Mouse (Mus musculus) limb, embryonic 15.5 days (tissue): Measurements from ENCODE around the gene Smarca4. TPM values are rescaled to one million over a fixed set of nuclear protein-coding genes. Genes with fewer than 3 reads are reported as not detected.
A peak's percentile ranks its signal among the peaks of the same experiment; 100 is the strongest.

ENCODE experiments used
- ATAC-seq: fragments of 200-750 bp; cut with Nextera tagmentation; 2 replicates; pipeline ENCODE4 v1.8.0; 2017; ENCODE audit warnings: low read depth, moderate TSS enrichment; ENCODE audit not compliant: insufficient number of reproducible peaks, low FRiP score, low TSS enrichment
- H3K27ac ChIP-seq: fragments of 300-500 bp; sonication (generic); 2 replicates; pipeline ENCODE4 v1.5.1; 2015; ENCODE audit warnings: moderate library complexity, mild to moderate bottlenecking, inconsistent platforms
- H3K27me3 ChIP-seq: fragments of 300-500 bp; sonication (generic); 2 replicates; pipeline ENCODE4 v1.6.1; 2015; ENCODE audit warnings: inconsistent platforms
- H3K36me3 ChIP-seq: fragments of 300-500 bp; sonication (generic); 2 replicates; pipeline ENCODE4 v1.6.1; 2015; ENCODE audit warnings: inconsistent platforms
- H3K4me1 ChIP-seq: fragments of 300-500 bp; sonication (generic); 2 replicates; pipeline ENCODE4 v1.6.1; 2015; ENCODE audit warnings: inconsistent platforms
- H3K4me2 ChIP-seq: fragments of 300-500 bp; sonication (generic); 2 replicates; pipeline ENCODE4 v1.6.1; 2015; ENCODE audit warnings: mild to moderate bottlenecking, inconsistent platforms
- H3K4me3 ChIP-seq: fragments of 300-500 bp; sonication (generic); 2 replicates; pipeline ENCODE4 v1.5.1; 2015; ENCODE audit warnings: mild to moderate bottlenecking, inconsistent platforms
- H3K9ac ChIP-seq: fragments of 300-500 bp; sonication (generic); 2 replicates; pipeline ENCODE4 v1.6.1; 2015; ENCODE audit warnings: inconsistent platforms
- H3K9me3 ChIP-seq: fragments of 300-500 bp; sonication (generic); 2 replicates; pipeline ENCODE4 v1.6.1; 2016; ENCODE audit warnings: inconsistent platforms
- WGBS: fragments of 180-500 bp; shearing (Covaris S2); methylation state at CpG from one replicate; pipeline ENCODE4 v1.1.7; 2015; 5-methylcytosine and 5-hydroxymethylcytosine counted together
- microRNA counts: library from miRNA; unstranded; fragments of <30 nt; microRNA quantifications from one replicate; lab custom pipeline; 2016
- microRNA-seq: library from miRNA; unstranded; fragments of <30 nt; microRNA quantifications from one replicate; pipeline ENCODE4, GENCODE M21; 2016
- polyA plus RNA-seq: library from polyadenylated mRNA; unstranded; fragments of >200 nt; fragmentation: Nextera tagmentation; extraction: Ambion mirVana; gene quantifications from 2 replicates; pipeline ENCODE4 v1.2.1, GENCODE M21; 2015

Gene Smarca4
- polyA plus RNA-seq, 1 experiment from 2014 or later: 65.4 TPM

- no peaks in the 10 kb centered on the region for H3K9me3 ChIP-seq
- no peaks in the 10 kb centered on the region for H3K27me3 ChIP-seq
- H3K4me3 ChIP-seq: no peak overlapping the region
- H3K4me2 ChIP-seq: no peak overlapping the region
- no peak for ATAC-seq
- no peak overlapping the region for H3K9ac ChIP-seq
- H3K4me1 ChIP-seq: peaks cover 20% of the 10 kb centered on the region
- no peak overlapping the region for H3K27ac ChIP-seq
- H3K36me3 ChIP-seq: peaks cover 67% of the 10 kb centered on the region
- 60% methylated on average over 7 of the region's 7 CpGs for WGBS
Measured at GRCm38 (mm10) chr9:21748033-21748432, 132.1 kb downstream of the Smarca4 start.

- H3K27ac ChIP-seq: no peak overlapping the region
- no peak for ATAC-seq
- H3K4me3 ChIP-seq: no peak overlapping the region
- H3K9ac ChIP-seq: no peak overlapping the region
- no peaks in the 10 kb centered on the region for H3K9me3 ChIP-seq
- no peaks in the 10 kb centered on the region for H3K27me3 ChIP-seq
- H3K4me1 ChIP-seq: peaks cover 21% of the 10 kb centered on the region
- H3K36me3 ChIP-seq: peaks cover 67% of the 10 kb centered on the region
- H3K4me2 ChIP-seq: no peak overlapping the region
- WGBS: 84% methylated on average over 10 of the region's 10 CpGs
Measured at GRCm38 (mm10) chr9:21748491-21748890, 132.5 kb downstream of the Smarca4 start.

GRCm38 (mm10) chr9:21749382-21750118 is 133.6 kb downstream of the Smarca4 start:
- H3K27me3 ChIP-seq: no peaks in the 10 kb centered on the region
- H3K27ac ChIP-seq: 0 out of 2 replicates have a peak overlapping the region, but pooled peaks have one; percentile 51
- no peak overlapping the region for H3K4me2 ChIP-seq
- WGBS: 83% methylated on average over 6 of the region's 6 CpGs
- ATAC-seq: no peak
- no peak overlapping the region for H3K9ac ChIP-seq
- no peak overlapping the region for H3K4me3 ChIP-seq
- H3K36me3 ChIP-seq: peaks cover 57% of the 10 kb centered on the region
- peaks cover 30% of the 10 kb centered on the region for H3K4me1 ChIP-seq
- no peaks in the 10 kb centered on the region for H3K9me3 ChIP-seq

- WGBS: 85% methylated on average over 3 of the region's 3 CpGs
- Histone ChIP-seq H3K36me3 (peaks cover 49% of the 10 kb centered on the region), H3K9ac (no peak overlapping the region)
Measured at GRCm38 (mm10) chr9:21750370-21750769, 134.4 kb downstream of the Smarca4 start.

GRCm38 (mm10) chr9:21751347-21751746 is 135.4 kb downstream of the Smarca4 start:
- Histone ChIP-seq H3K9ac (no peak overlapping the region), H3K27me3 (no peaks in the 10 kb centered on the region), H3K36me3 (peaks cover 46% of the 10 kb centered on the region), H3K4me2 (no peak overlapping the region), H3K9me3 (no peaks in the 10 kb centered on the region), H3K4me1 (peaks cover 36% of the 10 kb centered on the region), H3K27ac (no peak overlapping the region), H3K4me3 (no peak overlapping the region)
- WGBS: 67% methylated on average over 6 of the region's 6 CpGs
- no peak for ATAC-seq

More at GRCm38 (mm10) chr9:21750370-21750769, 134.4 kb downstream of the Smarca4 start:
- Histone ChIP-seq H3K27me3 (no peaks in the 10 kb centered on the region), H3K4me3 (no peak overlapping the region), H3K27ac (peak overlapping the region; percentile 51), H3K4me1 (peaks cover 36% of the 10 kb centered on the region), H3K4me2 (no peak overlapping the region), H3K9me3 (no peaks in the 10 kb centered on the region)
- ATAC-seq: no peak

- Histone ChIP-seq H3K27me3 (no peaks in the 10 kb centered on the region), H3K9me3 (no peaks in the 10 kb centered on the region), H3K4me1 (peaks cover 36% of the 10 kb centered on the region), H3K4me2 (no peak overlapping the region), H3K36me3 (peaks cover 45% of the 10 kb centered on the region), H3K27ac (peak overlapping the region; percentile 52), H3K4me3 (no peak overlapping the region), H3K9ac (no peak overlapping the region)
- no peak for ATAC-seq
- 45% methylated on average over 10 of the region's 10 CpGs for WGBS
Measured at GRCm38 (mm10) chr9:21752252-21752792, 136.4 kb downstream of the Smarca4 start.

MicroRNAs encoded within 50 kb of the gene (microRNA counts, 519-probe panel; counts per million panel counts)
- microRNA mmu-miR-1946b (lab: Ali Mortazavi, UCI): not detected

Small RNAs within 50 kb of the gene (microRNA-seq; reads per million reads assigned to microRNA genes)
- not detected for gene Mir1946b

Other genes with a start within 250 kb of the Smarca4 start
- 169 and 174 TPM in 2 replicates for gene Ilf3, start 248.3 kb upstream of the Smarca4 start, polyA plus RNA-seq
- gene Qtrt1, start 204.3 kb upstream of the Smarca4 start, polyA plus RNA-seq: 42.3 and 45.0 TPM in 2 replicates
- 76.1 and 84.4 TPM in 2 replicates for gene Dnm2, start 191.3 kb upstream of the Smarca4 start, polyA plus RNA-seq
- gene Tmed1, start 105.9 kb upstream of the Smarca4 start, polyA plus RNA-seq: 123 and 132 TPM in 2 replicates
- gene AB124611, start 90.0 kb upstream of the Smarca4 start, polyA plus RNA-seq: 3.5 and 3.6 TPM in 2 replicates
- 47.3 and 53.2 TPM in 2 replicates for gene Carm1, start 69.3 kb upstream of the Smarca4 start, polyA plus RNA-seq
- 28.3 and 31.4 TPM in 2 replicates for gene Timm29, start 23.4 kb upstream of the Smarca4 start, polyA plus RNA-seq
- 23.3 and 23.6 TPM in 2 replicates for gene Yipf2, start 23.3 kb upstream of the Smarca4 start, polyA plus RNA-seq
- 41.4 and 42.8 TPM in 2 replicates for gene Ldlr, start 107.3 kb downstream of the Smarca4 start, polyA plus RNA-seq
- 84.3 and 89.8 TPM in 2 replicates for gene Spc24, start 144.1 kb downstream of the Smarca4 start, polyA plus RNA-seq
- 20.9 and 22.7 TPM in 2 replicates for gene Kank2, start 182.6 kb downstream of the Smarca4 start, polyA plus RNA-seq
- 0.64 and 0.70 TPM in 2 replicates for gene Angptl8, start 219.3 kb downstream of the Smarca4 start, polyA plus RNA-seq
- gene Dock6, start 236.5 kb downstream of the Smarca4 start, polyA plus RNA-seq: 38.1 and 41.0 TPM in 2 replicates